Mouse (Mus musculus) ES-E14 (cell line): ENCODE results near the gene Ctss. TPM values are rescaled to one million over a fixed set of nuclear protein-coding genes. Genes with fewer than 3 reads are reported as not detected.
A peak's percentile ranks its signal among the peaks of the same experiment; 100 is the strongest.

Experiments used
- DNase-seq: peaks from one replicate; pipeline ENCODE4 v3.0.0-alpha.2; 2013; ENCODE audit warnings: low read depth, low spot score
- H3K27ac ChIP-seq: 2 replicates; pipeline ENCODE4 v1.5.1; 2012; ENCODE audit warnings: low read depth, mild to moderate bottlenecking, low read length, moderate library complexity, mixed read lengths; ENCODE audit not compliant: poor library complexity, insufficient read depth, severe bottlenecking
- H3K36me3 ChIP-seq: 2 replicates; pipeline ENCODE4 v1.6.1; 2012; ENCODE audit warnings: mild to moderate bottlenecking, low read length, moderate library complexity, mixed read lengths; ENCODE audit not compliant: control insufficient read depth, poor library complexity, insufficient read depth, severe bottlenecking
- H3K4me1 ChIP-seq, 2 experiments: fragments of 150-350 bp in 1 of 2; sonication (generic) in 1 of 2; 2 replicates each; pipeline ENCODE4 v1.6.1; 2012; ENCODE audit warnings: low read length in 2 of 2, mild to moderate bottlenecking in 1 of 2, mixed read lengths in 1 of 2; ENCODE audit not compliant: control insufficient read depth in 2 of 2, insufficient read depth in 2 of 2, poor library complexity in 1 of 2
- H3K4me3 ChIP-seq, 2 experiments: fragments of 150-350 bp in 1 of 2; sonication (generic) in 1 of 2; 2 replicates each; pipeline ENCODE4 v1.5.1; 2012; ENCODE audit warnings: low read length in 2 of 2, low read depth in 1 of 2, mild to moderate bottlenecking in 1 of 2, mixed read lengths in 1 of 2; ENCODE audit not compliant: insufficient read depth in 1 of 2, poor library complexity in 1 of 2, severe bottlenecking in 1 of 2
- H3K9ac ChIP-seq: 2 replicates; pipeline ENCODE4 v1.6.1; 2012; ENCODE audit warnings: low read depth, mild to moderate bottlenecking, low read length, mixed read lengths; ENCODE audit not compliant: poor library complexity, insufficient read depth, severe bottlenecking
- H3K9me3 ChIP-seq: fragments of 150-350 bp; sonication (generic); 2 replicates; pipeline ENCODE4 v1.6.1; 2012; ENCODE audit warnings: low read depth, mild to moderate bottlenecking, low read length; ENCODE audit not compliant: control insufficient read depth, insufficient read depth
- CHD2 ChIP-seq: IDR thresholded peaks from 2 replicates; pipeline ENCODE4 v1.6.1; 2014; ENCODE audit warnings: mild to moderate bottlenecking, low read depth, low read length, inconsistent platforms
- HCFC1 ChIP-seq: IDR thresholded peaks from 2 replicates; pipeline ENCODE4 v1.6.1; 2012; ENCODE audit warnings: low read length, inconsistent platforms, borderline replicate concordance; ENCODE audit not compliant: insufficient read depth
- MAFK ChIP-seq: IDR thresholded peaks from 2 replicates; pipeline ENCODE4 v1.6.1; 2014; ENCODE audit warnings: mild to moderate bottlenecking, low read depth, low read length, inconsistent platforms; ENCODE audit not compliant: insufficient read depth
- ZC3H11A ChIP-seq: IDR thresholded peaks from 2 replicates; pipeline ENCODE4 v1.6.1; 2012; ENCODE audit warnings: low read depth, mild to moderate bottlenecking, inconsistent platforms, low read length, borderline replicate concordance
- ZNF384 ChIP-seq: IDR thresholded peaks from 2 replicates; pipeline ENCODE4 v1.6.1; 2012; ENCODE audit warnings: low read depth, low read length, inconsistent platforms
- in situ Hi-C, 2 experiments: fragments of 600-800 bp; cut with MboI; formaldehyde crosslinking; loops; one replicate each; pipeline ENCODE4 v1.15.1; 2025; ENCODE audit warnings: low sequenced_read_pairs in 2 of 2, inconsistent platforms in 1 of 2; ENCODE audit not compliant: unreplicated experiment in 2 of 2
- total RNA-seq: library from RNA; depleted of rRNA; stranded (reverse); fragments of 300-350 nt; gene quantifications from 2 replicates; pipeline ENCODE4 v1.2.3, GENCODE M21; 2012

Ctss gene
- total RNA-seq, 1 experiment = 0.67 TPM

- TF ChIP-seq HCFC1 = no peak
- TF ChIP-seq CHD2 = no peak
- TF ChIP-seq ZC3H11A = no peak
- no peak for TF ChIP-seq MAFK
- no peak for TF ChIP-seq ZNF384
- H3K9ac ChIP-seq = no peak overlapping the region
These were observed 2.9 kb upstream of the Ctss start for GRCm38 (mm10) chr3:95523662-95524061.

GRCm38 (mm10) chr3:95524673-95525072 lies 1.9 kb upstream of the Ctss start:
- TF ChIP-seq ZNF384 (no peak), CHD2 (no peak), HCFC1 (no peak), ZC3H11A (no peak), MAFK (no peak)
- H3K4me3 ChIP-seq = no peak overlapping the region
- H3K9ac ChIP-seq = no peak overlapping the region
- peaks cover 4 to 7% of the 10 kb centered on the region in 2 experiments; a peak in 2 of 4 replicates for H3K4me1 ChIP-seq
- H3K36me3 ChIP-seq = no peaks in the 10 kb centered on the region
- no peak for DNase-seq
- in situ Hi-C loops = no loop called here
- no peaks in the 10 kb centered on the region for H3K9me3 ChIP-seq
- H3K27ac ChIP-seq = no peak overlapping the region

More at GRCm38 (mm10) chr3:95523662-95524061, 2.9 kb upstream of the Ctss start:
- Histone ChIP-seq H3K36me3 (no peaks in the 10 kb centered on the region), H3K9me3 (no peaks in the 10 kb centered on the region), H3K27ac (no peak overlapping the region), H3K4me3 (no peak overlapping the region), H3K4me1 (peaks cover 9 to 10% of the 10 kb centered on the region in 2 experiments; a peak in 2 of 4 replicates)
- DNase-seq = no peak
- in situ Hi-C loops = no loop called here

GRCm38 (mm10) chr3:95526111-95526510 lies 475 bp upstream of the Ctss start:
- H3K36me3 ChIP-seq = no peaks in the 10 kb centered on the region
- DNase-seq = no peak
- in situ Hi-C loops = no loop called here
- H3K4me1 ChIP-seq = peaks cover 3 to 4% of the 10 kb centered on the region in 2 experiments; a peak in 2 of 4 replicates
- H3K27ac ChIP-seq = no peak overlapping the region
- no peak overlapping the region for H3K9ac ChIP-seq
- H3K9me3 ChIP-seq = no peaks in the 10 kb centered on the region
- no peak overlapping the region for H3K4me3 ChIP-seq
- no peak for TF ChIP-seq CHD2
- TF ChIP-seq ZC3H11A = no peak

- H3K9me3 ChIP-seq = no peaks in the 10 kb centered on the region
These were observed 3.2 kb downstream of the Ctss start for GRCm38 (mm10) chr3:95529814-95530213.

GRCm38 (mm10) chr3:95531025-95531424 lies 4.4 kb downstream of the Ctss start:
- TF ChIP-seq ZNF384 (no peak), ZC3H11A (peak; percentile 44; the same call in 1 of the 2 replicates)
- Histone ChIP-seq H3K9me3 (no peaks in the 10 kb centered on the region), H3K4me3 (no peak overlapping the region), H3K27ac (no peak overlapping the region), H3K9ac (no peak overlapping the region), H3K36me3 (no peaks in the 10 kb centered on the region), H3K4me1 (no peaks in the 10 kb centered on the region)
- DNase-seq = no peak
- in situ Hi-C loops = no loop called here

More at GRCm38 (mm10) chr3:95529814-95530213, 3.2 kb downstream of the Ctss start:
- Histone ChIP-seq H3K36me3 (no peaks in the 10 kb centered on the region), H3K27ac (no peak overlapping the region), H3K9ac (no peak overlapping the region), H3K4me3 (no peak overlapping the region), H3K4me1 (no peaks in the 10 kb centered on the region)
- no peak for DNase-seq
- in situ Hi-C loops = no loop called here
- no peak for TF ChIP-seq MAFK
- TF ChIP-seq ZC3H11A = no peak
- no peak for TF ChIP-seq CHD2
- TF ChIP-seq HCFC1 = no peak
- no peak for TF ChIP-seq ZNF384
